Mouse (Mus musculus) midbrain, embryonic 16.5 days (tissue): ENCODE measurements around the gene Vmn1r50. TPM values are rescaled to one million over a fixed set of nuclear protein-coding genes. Genes with fewer than 3 reads are reported as not detected.
"Not testable (repeated sequence)": the region's sequence is repeated elsewhere in the genome, so short reads cannot be mapped to it uniquely, and the experiment has no call there.

ENCODE experiments used
- ATAC-seq: fragments of 200-750 bp; cut with Nextera tagmentation; 2 replicates; pipeline ENCODE4 v1.8.0; 2017; ENCODE audit warnings: moderate TSS enrichment
- H3K27ac ChIP-seq: fragments of 300-500 bp; sonication (generic); 2 replicates; pipeline ENCODE4 v1.5.1; 2014; ENCODE audit warnings: mild to moderate bottlenecking, low read length, mixed read lengths
- H3K27me3 ChIP-seq: fragments of 300-500 bp; sonication (generic); 2 replicates; pipeline ENCODE4 v1.6.1; 2014; ENCODE audit warnings: low read depth, low read length, mixed read lengths; ENCODE audit not compliant: control insufficient read depth, insufficient read depth
- H3K36me3 ChIP-seq: fragments of 300-500 bp; sonication (generic); 2 replicates; pipeline ENCODE4 v1.6.1; 2014; ENCODE audit warnings: mild to moderate bottlenecking, low read length, moderate library complexity, mixed read lengths; ENCODE audit not compliant: control insufficient read depth, insufficient read depth
- H3K4me1 ChIP-seq: fragments of 300-500 bp; sonication (generic); 2 replicates; pipeline ENCODE4 v1.6.1; 2014; ENCODE audit warnings: mild to moderate bottlenecking, low read length, mixed read lengths; ENCODE audit not compliant: control insufficient read depth, insufficient read depth
- H3K4me2 ChIP-seq: fragments of 300-500 bp; sonication (generic); 2 replicates; pipeline ENCODE4 v1.6.1; 2014; ENCODE audit warnings: mild to moderate bottlenecking, low read length, mixed read lengths
- H3K4me3 ChIP-seq: fragments of 300-500 bp; sonication (generic); 2 replicates; pipeline ENCODE4 v1.5.1; 2014; ENCODE audit warnings: low read depth, mild to moderate bottlenecking, low read length, moderate library complexity, mixed read lengths
- H3K9ac ChIP-seq: fragments of 300-500 bp; sonication (generic); 2 replicates; pipeline ENCODE4 v1.6.1; 2014; ENCODE audit warnings: low read depth, low read length, mixed read lengths
- H3K9me3 ChIP-seq: fragments of 300-500 bp; sonication (generic); replicated peaks from 2 replicates; pipeline ENCODE4 v1.6.1; 2014; ENCODE audit warnings: mild to moderate bottlenecking, low read length, mixed read lengths; ENCODE audit not compliant: control insufficient read depth, poor library complexity, severe bottlenecking
- WGBS: fragments of 180-500 bp; shearing (Covaris S2); extraction: QIAGEN DNeasy Blood & Tissue Kit; methylation state at CpG from one replicate; pipeline ENCODE4 v1.1.7; 2014; 5-methylcytosine and 5-hydroxymethylcytosine counted together
- polyA plus RNA-seq: library from polyadenylated mRNA; unstranded; fragments of >200 nt; fragmentation: Nextera tagmentation; extraction: Ambion mirVana; gene quantifications from 2 replicates; pipeline ENCODE4 v1.2.1, GENCODE M21; 2015

Vmn1r50 gene
- polyA plus RNA-seq: not detected in 2 replicates

GRCm38 (mm10) chr6:90101130-90101529 lies at the start of gene Vmn1r50:
Vmn1r50 (plus strand) TSS chr6:90101430.
- 66% methylated on average over 2 of the region's 2 CpGs for WGBS
- peaks cover 5% of the 10 kb centered on the region; the same call in 1 of the 2 replicates for H3K9me3 ChIP-seq
- no peak within 1 kb of the TSS for H3K27ac ChIP-seq
- H3K36me3 ChIP-seq: no peaks in the 10 kb centered on the region
- no peak within 1 kb of the TSS for H3K9ac ChIP-seq
- no peaks in the 10 kb centered on the region for H3K27me3 ChIP-seq
- no peaks in the 10 kb centered on the region for H3K4me1 ChIP-seq
- no peak within 1 kb of the TSS for H3K4me3 ChIP-seq
- ATAC-seq: no peak
- H3K4me2 ChIP-seq: no peak within 1 kb of the TSS

GRCm38 (mm10) chr6:90078406-90078805 lies 22.8 kb upstream of the Vmn1r50 start, which contains the start of gene Vmn1r49:
Vmn1r49 (minus strand) TSS chr6:90078506.
- Histone ChIP-seq H3K27ac (no peak within 1 kb of the TSS), H3K4me1 (no peaks in the 10 kb centered on the region), H3K4me3 (no peak within 1 kb of the TSS), H3K36me3 (no peaks in the 10 kb centered on the region), H3K4me2 (no peak within 1 kb of the TSS), H3K9me3 (peaks cover 4% of the 10 kb centered on the region), H3K27me3 (no peaks in the 10 kb centered on the region), H3K9ac (no peak within 1 kb of the TSS)
- ATAC-seq: no peak
- WGBS: 78% methylated on average over 4 of the region's 4 CpGs

- Histone ChIP-seq H3K4me1 (no peaks in the 10 kb centered on the region), H3K27me3 (no peaks in the 10 kb centered on the region), H3K36me3 (no peaks in the 10 kb centered on the region), H3K9me3 (peaks cover 5% of the 10 kb centered on the region), H3K4me2 (no peak overlapping the region), H3K27ac (no peak overlapping the region), H3K9ac (no peak overlapping the region), H3K4me3 (no peak overlapping the region)
- no peak for ATAC-seq
- WGBS: 86% methylated on average over 2 of the region's 2 CpGs
Observed at GRCm38 (mm10) chr6:90100566-90100965, 664 bp upstream of the Vmn1r50 start.

GRCm38 (mm10) chr6:90122296-90122695 lies 21.1 kb downstream of the Vmn1r50 start, which contains the start of gene Vmn1r51:
Vmn1r51 (plus strand) TSS chr6:90122596.
- H3K27ac ChIP-seq, H3K9ac ChIP-seq, H3K36me3 ChIP-seq, H3K4me3 ChIP-seq, ATAC-seq, H3K4me2 ChIP-seq, H3K27me3 ChIP-seq, H3K4me1 ChIP-seq, H3K9me3 ChIP-seq: not testable (repeated sequence)
- WGBS: 85% methylated on average over 1 of the region's 1 CpGs

Other genes starting within 250 kb of the Vmn1r50 start
- gene Vmn1r42, start 225.0 kb upstream of the Vmn1r50 start, polyA plus RNA-seq: not detected in 2 replicates
- 0.01 TPM in 1 of 2 replicates, not detected in the other for gene Vmn1r43, start 225.0 kb upstream of the Vmn1r50 start, polyA plus RNA-seq
- gene Vmn1r44, start 217.8 kb upstream of the Vmn1r50 start, polyA plus RNA-seq: not detected in 2 replicates
- gene Vmn1r45, start 160.8 kb upstream of the Vmn1r50 start, polyA plus RNA-seq: not detected in 2 replicates
- not detected in 2 replicates for gene Vmn1r46, start 132.1 kb upstream of the Vmn1r50 start, polyA plus RNA-seq
- not detected in 2 replicates for gene Vmn1r47, start 85.3 kb upstream of the Vmn1r50 start, polyA plus RNA-seq
- gene Vmn1r48, start 64.6 kb upstream of the Vmn1r50 start, polyA plus RNA-seq: not detected in 2 replicates
- not detected in 2 replicates for gene Vmn1r49, start 22.9 kb upstream of the Vmn1r50 start, polyA plus RNA-seq
- gene Vmn1r51, start 21.2 kb downstream of the Vmn1r50 start, polyA plus RNA-seq: 0.05 TPM in 1 of 2 replicates, not detected in the other
- gene Vmn1r52, start 73.4 kb downstream of the Vmn1r50 start, polyA plus RNA-seq: not detected in 2 replicates
- not detected in 2 replicates for gene V1ra8, start 101.4 kb downstream of the Vmn1r50 start, polyA plus RNA-seq
- gene Vmn1r53, start 123.0 kb downstream of the Vmn1r50 start, polyA plus RNA-seq: not detected in 2 replicates
- gene Vmn1r54, start 144.9 kb downstream of the Vmn1r50 start, polyA plus RNA-seq: not detected in 2 replicates
- not detected in 2 replicates for gene BC048671, start 199.8 kb downstream of the Vmn1r50 start, polyA plus RNA-seq
- 0.11 TPM in 1 of 2 replicates, not detected in the other for gene Chst13, start 223.8 kb downstream of the Vmn1r50 start, polyA plus RNA-seq
- gene Uroc1, start 231.9 kb downstream of the Vmn1r50 start, polyA plus RNA-seq: not detected in 2 replicates